Mouse (Mus musculus) heart, embryonic 13.5 days (tissue): Measurements from ENCODE around the gene Atxn7l3. TPM values are rescaled to one million over a fixed set of nuclear protein-coding genes. Genes with fewer than 3 reads are reported as not detected.

Experiments
- ATAC-seq: fragments of 200-750 bp; cut with Nextera tagmentation; 2 replicates; pipeline ENCODE4 v1.8.0; 2017; ENCODE audit warnings: moderate TSS enrichment; ENCODE audit not compliant: insufficient number of reproducible peaks, low FRiP score, low TSS enrichment; ENCODE audit errors: extremely low read depth
- H3K27ac ChIP-seq: fragments of 300-500 bp; sonication (generic); replicated peaks from 2 replicates; pipeline ENCODE4 v1.5.1; 2015; ENCODE audit warnings: moderate library complexity, mild to moderate bottlenecking, inconsistent platforms
- H3K27me3 ChIP-seq: fragments of 300-500 bp; sonication (generic); replicated peaks from 2 replicates; pipeline ENCODE4 v1.6.1; 2015; ENCODE audit warnings: mild to moderate bottlenecking, inconsistent platforms
- H3K36me3 ChIP-seq: fragments of 300-500 bp; sonication (generic); 2 replicates; pipeline ENCODE4 v1.6.1; 2015; ENCODE audit warnings: mild to moderate bottlenecking, inconsistent platforms
- H3K4me1 ChIP-seq: fragments of 300-500 bp; sonication (generic); 2 replicates; pipeline ENCODE4 v1.6.1; 2015; ENCODE audit warnings: inconsistent platforms
- H3K4me2 ChIP-seq: fragments of 300-500 bp; sonication (generic); 2 replicates; pipeline ENCODE4 v1.6.1; 2015; ENCODE audit warnings: inconsistent platforms, mild to moderate bottlenecking, moderate library complexity
- H3K4me3 ChIP-seq: fragments of 300-500 bp; sonication (generic); 2 replicates; pipeline ENCODE4 v1.5.1; 2015; ENCODE audit warnings: moderate library complexity, mild to moderate bottlenecking, inconsistent platforms
- H3K9ac ChIP-seq: fragments of 300-500 bp; sonication (generic); 2 replicates; pipeline ENCODE4 v1.6.1; 2015; ENCODE audit warnings: inconsistent platforms, mild to moderate bottlenecking, moderate library complexity
- H3K9me3 ChIP-seq: fragments of 300-500 bp; sonication (generic); 2 replicates; pipeline ENCODE4 v1.6.1; 2016; ENCODE audit warnings: inconsistent platforms
- WGBS: fragments of 180-500 bp; shearing (Covaris S2); methylation state at CpG from one replicate; pipeline ENCODE4 v1.1.7; 2015; ENCODE audit warnings: mixed read lengths; 5-methylcytosine and 5-hydroxymethylcytosine counted together
- polyA plus RNA-seq: library from polyadenylated mRNA; unstranded; fragments of >200 nt; fragmentation: Nextera tagmentation; extraction: Ambion mirVana; gene quantifications from 2 replicates; pipeline ENCODE4 v1.2.1, GENCODE M21; 2015

Gene Atxn7l3
- 8.5 and 9.2 TPM in 2 replicates for polyA plus RNA-seq

DNA sequence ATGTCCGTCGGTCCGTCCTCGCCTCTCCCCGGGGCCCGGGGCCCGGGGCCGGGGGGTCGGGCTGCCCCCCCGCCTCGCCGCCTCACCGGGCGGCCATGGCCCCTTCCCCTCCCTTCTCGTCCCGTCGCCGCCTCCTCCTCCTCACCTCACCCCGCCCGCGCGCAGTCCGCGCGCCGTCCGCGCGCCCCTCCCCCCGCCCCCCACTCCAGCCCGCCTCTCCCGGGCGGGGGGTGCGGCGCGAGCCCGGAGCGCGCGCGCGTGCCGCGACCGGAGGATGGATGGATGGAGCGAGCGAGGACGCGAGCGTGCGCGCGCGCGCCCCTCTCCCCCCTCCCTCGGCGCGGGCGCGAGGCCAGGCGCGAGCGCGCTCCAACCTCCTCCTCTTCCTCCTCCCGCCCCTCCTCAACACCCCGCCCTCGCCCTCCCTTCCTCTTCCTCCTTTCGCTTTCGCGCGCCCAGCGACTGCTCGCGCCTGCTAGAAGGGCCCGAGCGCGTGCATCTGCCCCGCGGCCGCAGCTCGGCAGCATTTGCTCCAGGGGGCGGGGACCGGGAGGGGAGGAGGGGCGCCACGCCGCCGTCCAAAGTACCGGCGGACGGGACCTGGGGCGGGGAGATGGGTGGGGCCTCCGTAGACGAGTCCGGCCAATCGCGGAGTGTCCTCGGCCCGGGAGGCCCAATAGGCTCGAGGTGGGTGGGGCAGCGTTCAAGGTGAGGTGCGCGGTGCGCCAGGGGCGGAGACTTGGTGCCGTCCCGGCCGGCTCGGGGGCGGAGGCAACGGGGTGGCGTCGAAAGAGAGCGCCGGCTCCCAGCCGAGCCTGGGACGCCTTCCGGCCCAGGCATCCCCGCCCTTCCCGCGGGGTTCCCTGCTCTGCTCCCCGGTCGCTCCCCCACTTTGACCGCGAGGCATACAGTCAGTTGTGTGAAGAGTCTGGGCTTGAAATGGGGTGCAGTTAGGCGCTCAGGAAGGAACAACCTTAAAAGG, at the start of gene Atxn7l3:
Gene Atxn7l3 (minus strand): TSS at position 141 of the 982 bp plus-strand sequence.
- peak within 1 kb of the TSS; percentile 91 for H3K4me3 ChIP-seq
- H3K4me1 ChIP-seq = peaks cover 28% of the 10 kb centered on the region
- H3K4me2 ChIP-seq = peak within 1 kb of the TSS; percentile 96
- peak; percentile 92 for ATAC-seq
- H3K27me3 ChIP-seq = no peaks in the 10 kb centered on the region
- peak within 1 kb of the TSS; percentile 98 for H3K9ac ChIP-seq
- H3K9me3 ChIP-seq = peaks cover 3% of the 10 kb centered on the region; the same call in 1 of the 2 replicates
- peak within 1 kb of the TSS; percentile 99 for H3K27ac ChIP-seq
- peaks cover 30% of the 10 kb centered on the region for H3K36me3 ChIP-seq
- WGBS = under 1% methylated on average over 83 of the region's 125 CpGs

DNA sequence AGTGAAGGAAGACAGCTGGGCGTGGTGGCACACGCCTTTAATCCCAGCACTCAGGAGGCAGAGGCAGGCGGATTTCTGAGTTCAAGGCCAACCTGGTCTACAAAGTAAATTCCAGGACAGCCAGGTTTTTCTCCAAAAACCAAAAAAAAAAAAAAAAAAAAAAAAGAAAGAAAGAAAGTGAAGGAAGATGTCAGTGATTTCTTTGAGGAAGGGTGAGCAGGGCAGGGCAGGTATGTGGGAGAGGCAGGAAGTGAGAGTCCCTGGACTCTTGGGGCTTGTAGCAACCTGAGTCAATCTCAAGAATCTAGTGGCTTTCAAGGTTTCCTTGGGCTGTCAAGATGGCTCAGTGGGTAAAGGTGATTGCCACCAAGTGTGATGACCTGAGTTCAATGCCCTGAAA, 48.0 kb upstream of the Atxn7l3 start:
- no peak overlapping the region for H3K9ac ChIP-seq
- no peak overlapping the region for H3K27ac ChIP-seq
- H3K4me1 ChIP-seq = peaks cover 1% of the 10 kb centered on the region; the same call in 1 of the 2 replicates
- H3K4me3 ChIP-seq = no peak overlapping the region
- no peaks in the 10 kb centered on the region for H3K27me3 ChIP-seq
- 80% methylated on average over 3 of the region's 3 CpGs for WGBS
- no peak overlapping the region for H3K4me2 ChIP-seq
- no peak for ATAC-seq
- H3K36me3 ChIP-seq = no peaks in the 10 kb centered on the region
- H3K9me3 ChIP-seq = no peaks in the 10 kb centered on the region

DNA sequence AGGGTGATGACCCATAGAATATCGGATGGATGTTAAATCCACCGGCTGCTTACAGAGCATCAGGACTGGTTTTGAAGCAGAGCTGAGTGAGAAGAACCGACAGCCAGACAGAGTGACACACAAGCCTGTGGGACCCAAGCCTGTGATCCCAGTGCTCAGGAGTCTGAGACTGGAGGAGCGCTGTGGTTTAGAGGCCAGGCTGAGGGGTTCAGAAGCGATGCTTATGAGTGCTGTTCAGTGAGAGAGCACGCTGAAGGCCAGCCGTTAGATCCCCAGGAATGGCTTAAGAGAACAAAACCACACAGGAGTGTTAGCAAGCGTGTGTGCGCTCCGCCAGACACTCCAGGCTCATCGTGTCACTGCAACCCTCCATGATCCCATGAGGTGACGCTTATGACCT, 46.3 kb upstream of the Atxn7l3 start:
- WGBS = 65% methylated on average over 12 of the region's 12 CpGs
- H3K4me3 ChIP-seq = no peak overlapping the region

DNA sequence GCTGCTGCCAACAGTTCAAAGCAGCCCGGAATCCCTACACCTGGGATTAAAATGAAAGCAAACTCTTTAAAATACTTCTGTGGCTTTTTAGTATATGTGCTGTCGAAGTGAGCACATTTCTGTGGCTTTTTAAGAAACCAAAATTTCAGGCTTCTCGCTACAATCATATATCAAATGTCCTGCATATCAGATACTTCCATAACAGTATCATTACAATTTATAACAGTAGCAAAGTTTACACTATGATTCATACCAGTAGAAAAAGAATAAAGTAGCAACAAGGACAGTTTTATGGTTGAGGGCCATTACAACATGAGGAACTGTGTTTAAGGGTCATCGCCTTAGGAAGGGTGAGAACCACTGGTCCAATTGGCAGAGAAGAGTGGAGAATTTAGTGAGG, 44.7 kb upstream of the Atxn7l3 start:
- 86% methylated on average over 4 of the region's 4 CpGs for WGBS
- Histone ChIP-seq H3K9ac (no peak overlapping the region), H3K4me3 (no peak overlapping the region), H3K4me1 (peaks cover 15% of the 10 kb centered on the region), H3K36me3 (no peaks in the 10 kb centered on the region), H3K9me3 (no peaks in the 10 kb centered on the region), H3K4me2 (no peak overlapping the region), H3K27ac (no peak overlapping the region), H3K27me3 (no peaks in the 10 kb centered on the region)
- no peak for ATAC-seq

More for the DNA sequence above, 46.3 kb upstream of the Atxn7l3 start:
- H3K4me2 ChIP-seq = no peak overlapping the region
- H3K9me3 ChIP-seq = no peaks in the 10 kb centered on the region
- peaks cover 15% of the 10 kb centered on the region for H3K4me1 ChIP-seq
- ATAC-seq = no peak
- no peaks in the 10 kb centered on the region for H3K36me3 ChIP-seq
- no peak overlapping the region for H3K9ac ChIP-seq
- H3K27me3 ChIP-seq = no peaks in the 10 kb centered on the region
- H3K27ac ChIP-seq = no peak overlapping the region

DNA sequence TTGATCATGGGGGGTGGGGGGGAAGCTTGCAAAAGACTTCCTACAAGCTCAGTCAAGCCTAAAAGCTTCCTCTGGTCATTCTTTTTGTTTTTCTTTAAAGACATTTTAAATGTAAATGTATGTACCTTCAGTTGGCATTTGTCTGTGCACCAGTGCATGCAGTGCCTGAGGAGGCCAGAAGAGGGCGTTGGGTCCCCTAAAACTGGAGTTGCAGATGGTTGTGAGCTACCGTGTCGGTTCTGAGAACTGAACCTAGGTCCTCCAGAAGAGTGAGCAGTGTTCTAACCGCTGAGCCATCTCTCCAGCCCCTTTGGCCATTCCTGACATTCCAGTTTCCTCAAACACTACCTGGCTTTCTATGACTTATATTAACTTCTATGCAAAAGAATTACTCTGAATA, 43.2 kb upstream of the Atxn7l3 start:
- no peaks in the 10 kb centered on the region for H3K27me3 ChIP-seq
- no peaks in the 10 kb centered on the region for H3K36me3 ChIP-seq
- no peaks in the 10 kb centered on the region for H3K9me3 ChIP-seq
- no peak overlapping the region for H3K9ac ChIP-seq
- no peak overlapping the region for H3K4me3 ChIP-seq
- H3K4me1 ChIP-seq = peaks cover 25% of the 10 kb centered on the region
- no peak overlapping the region for H3K4me2 ChIP-seq
- H3K27ac ChIP-seq = no peak overlapping the region
- 56% methylated on average over 4 of the region's 4 CpGs for WGBS
- no peak for ATAC-seq

DNA sequence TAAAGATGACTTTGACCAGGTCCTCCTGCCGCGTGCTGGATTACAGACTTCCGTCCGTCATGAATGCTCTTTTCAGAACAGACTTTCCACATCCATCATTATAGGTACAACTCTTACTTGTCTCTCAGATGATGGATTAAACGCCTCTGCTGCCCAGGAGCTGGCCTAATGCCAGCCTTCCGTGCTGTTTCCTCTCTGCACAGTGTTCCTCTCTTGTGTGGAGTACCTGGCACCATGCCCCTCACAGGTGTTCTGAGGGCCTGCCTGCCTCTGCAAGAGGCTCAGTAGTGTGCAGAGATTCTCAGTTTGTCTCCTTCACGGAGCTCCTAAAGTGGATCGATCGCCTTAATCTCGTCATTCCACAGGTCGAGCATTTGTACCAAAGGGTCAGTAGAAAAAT, 42.8 kb upstream of the Atxn7l3 start:
- H3K36me3 ChIP-seq = no peaks in the 10 kb centered on the region
- peaks cover 25% of the 10 kb centered on the region for H3K4me1 ChIP-seq
- no peaks in the 10 kb centered on the region for H3K27me3 ChIP-seq
- H3K9ac ChIP-seq = no peak overlapping the region
- H3K4me3 ChIP-seq = no peak overlapping the region
- no peak overlapping the region for H3K4me2 ChIP-seq
- ATAC-seq = no peak
- peak overlapping the region; percentile 51 for H3K27ac ChIP-seq
- 75% methylated on average over 11 of the region's 11 CpGs for WGBS
- no peaks in the 10 kb centered on the region for H3K9me3 ChIP-seq

DNA sequence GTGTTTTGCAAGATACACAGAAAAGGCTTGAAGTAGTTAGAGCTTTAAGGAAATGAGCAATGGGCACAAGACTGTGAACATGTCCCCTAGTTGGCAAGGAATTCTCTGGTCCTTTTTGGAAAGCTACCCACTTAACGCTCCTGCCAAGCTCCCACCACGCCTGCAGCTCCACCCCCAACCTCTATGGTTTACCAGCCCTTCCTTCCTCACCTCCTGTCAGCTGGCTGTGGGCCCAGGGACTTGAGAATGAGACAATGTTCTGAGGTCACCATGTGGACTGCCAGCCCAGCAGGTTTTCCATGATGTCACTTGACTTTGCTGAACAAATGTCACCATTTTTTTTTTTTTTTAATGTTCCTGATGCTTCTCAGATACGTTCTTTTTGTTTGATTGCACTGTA, 42.1 kb upstream of the Atxn7l3 start:
- Histone ChIP-seq H3K4me3 (no peak overlapping the region), H3K9ac (no peak overlapping the region), H3K27ac (peak overlapping the region; percentile 51), H3K36me3 (no peaks in the 10 kb centered on the region), H3K9me3 (no peaks in the 10 kb centered on the region), H3K4me1 (peaks cover 25% of the 10 kb centered on the region), H3K4me2 (no peak overlapping the region), H3K27me3 (no peaks in the 10 kb centered on the region)
- WGBS = 27% methylated on average over 3 of the region's 3 CpGs
- ATAC-seq = no peak

DNA sequence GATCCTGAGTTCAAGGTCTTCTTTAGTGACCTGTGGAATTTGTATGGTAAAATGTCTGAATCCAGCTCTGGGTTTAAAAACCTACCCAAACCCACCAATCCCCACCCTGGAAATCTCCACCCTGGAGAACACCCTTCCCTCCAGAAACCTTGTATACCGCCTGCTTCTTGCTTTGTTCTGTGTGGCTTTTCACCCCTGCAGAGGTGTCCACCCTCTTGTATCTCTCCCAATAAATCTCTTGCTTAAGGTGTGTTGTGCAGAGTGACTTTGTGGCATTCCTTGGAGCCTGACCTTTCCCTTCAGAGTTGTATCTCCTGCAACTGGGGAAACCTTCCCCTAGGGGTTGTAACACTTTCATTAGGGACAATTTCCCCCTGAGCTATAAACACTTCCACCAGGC, 41.5 kb upstream of the Atxn7l3 start:
- WGBS = 60% methylated on average over 1 of the region's 1 CpGs
- Histone ChIP-seq H3K27me3 (no peaks in the 10 kb centered on the region), H3K4me1 (peaks cover 25% of the 10 kb centered on the region), H3K9me3 (no peaks in the 10 kb centered on the region), H3K9ac (no peak overlapping the region), H3K27ac (no peak overlapping the region), H3K4me2 (no peak overlapping the region), H3K4me3 (no peak overlapping the region), H3K36me3 (no peaks in the 10 kb centered on the region)
- no peak for ATAC-seq

DNA sequence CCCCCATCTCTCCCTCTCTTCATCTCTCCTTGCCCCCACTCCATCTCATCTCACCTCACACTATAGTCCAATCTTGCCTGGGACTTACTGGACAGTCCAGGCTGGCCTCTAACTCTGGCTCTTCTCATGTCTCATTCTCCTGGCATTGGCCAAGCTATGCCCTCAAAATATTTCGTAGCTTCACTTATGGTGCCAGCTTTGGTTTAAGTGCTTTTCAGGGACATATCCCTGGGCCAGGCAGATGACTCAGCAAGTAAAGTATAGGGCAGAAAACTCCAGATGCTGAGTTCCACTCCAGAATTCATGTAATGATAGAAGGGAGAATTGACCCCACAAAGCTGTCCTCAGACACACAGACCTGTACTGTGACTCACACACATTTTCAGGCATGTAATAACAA, 39.8 kb upstream of the Atxn7l3 start:
- Histone ChIP-seq H3K9me3 (no peaks in the 10 kb centered on the region), H3K9ac (no peak overlapping the region), H3K4me3 (no peak overlapping the region), H3K27me3 (no peaks in the 10 kb centered on the region), H3K4me2 (no peak overlapping the region), H3K4me1 (peaks cover 25% of the 10 kb centered on the region), H3K27ac (no peak overlapping the region), H3K36me3 (no peaks in the 10 kb centered on the region)
- no peak for ATAC-seq
- 62% methylated on average over 1 of the region's 1 CpGs for WGBS

DNA sequence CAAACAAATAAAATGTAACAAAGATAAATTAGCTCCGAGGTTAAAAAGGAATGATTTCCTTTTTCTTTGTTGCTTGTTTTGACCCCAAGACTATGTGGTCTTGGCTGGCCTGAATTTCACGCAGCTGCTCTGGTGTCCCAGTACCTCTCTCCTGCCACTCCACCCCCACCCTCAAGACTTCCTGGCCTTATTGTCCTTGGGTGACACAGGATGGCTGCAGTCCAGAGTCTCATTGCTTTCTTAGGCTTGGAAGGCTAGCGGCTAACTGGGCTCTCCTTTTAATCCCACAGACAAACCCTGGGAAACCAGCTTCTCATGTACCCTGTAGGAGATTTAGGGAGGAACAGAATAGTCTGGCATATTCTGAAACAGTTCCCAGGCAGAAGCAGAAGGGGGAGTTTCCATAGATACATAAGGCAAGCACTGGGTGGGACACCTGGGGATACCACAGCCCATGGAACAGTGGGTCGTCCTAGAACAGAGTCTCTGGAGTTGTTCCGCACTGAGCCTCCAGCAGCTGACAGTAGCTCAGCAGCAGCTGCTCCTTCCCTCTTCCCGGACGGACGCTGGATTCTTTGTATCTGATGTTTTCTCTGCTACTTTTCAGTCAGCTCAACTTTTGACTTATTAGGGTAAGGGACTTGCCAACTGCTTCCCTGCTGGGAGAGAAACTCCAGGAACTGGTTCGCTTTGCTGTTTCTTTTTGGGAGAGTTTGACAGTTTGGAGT, 38.7 kb upstream of the Atxn7l3 start:
- peak overlapping the region; percentile 44; the same call in 1 of the 2 replicates for H3K9ac ChIP-seq
- no peaks in the 10 kb centered on the region for H3K27me3 ChIP-seq
- WGBS = 30% methylated on average over 9 of the region's 9 CpGs
- H3K9me3 ChIP-seq = no peaks in the 10 kb centered on the region
- H3K4me1 ChIP-seq = peaks cover 25% of the 10 kb centered on the region
- H3K27ac ChIP-seq = peak overlapping the region; percentile 26; the same call in 1 of the 2 replicates
- H3K4me3 ChIP-seq = no peak overlapping the region
- H3K4me2 ChIP-seq = 0 out of 2 replicates have a peak overlapping the region, but pooled peaks have one; percentile 7
- ATAC-seq = no peak
- H3K36me3 ChIP-seq = no peaks in the 10 kb centered on the region

DNA sequence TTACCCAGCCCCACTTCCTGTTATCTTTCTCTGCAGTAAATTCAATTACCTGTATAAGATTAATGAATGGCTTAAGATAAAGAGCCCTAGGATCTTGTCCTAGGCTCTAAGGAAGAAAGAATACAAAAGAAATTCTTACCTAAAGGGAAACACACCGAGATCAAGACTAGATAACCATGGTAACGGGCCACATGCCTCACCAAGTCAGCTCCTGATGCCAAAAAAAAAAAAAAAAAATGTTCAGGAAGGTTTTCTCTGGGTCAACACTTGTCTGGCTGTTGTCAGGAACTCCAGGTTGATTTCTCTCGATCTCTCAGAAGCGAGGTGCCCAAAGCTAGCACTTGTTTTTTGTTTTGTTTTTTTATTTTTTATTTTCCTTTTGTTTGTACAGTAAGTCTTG, 37.6 kb upstream of the Atxn7l3 start:
- no peak overlapping the region for H3K4me2 ChIP-seq
- H3K27me3 ChIP-seq = no peaks in the 10 kb centered on the region
- no peaks in the 10 kb centered on the region for H3K9me3 ChIP-seq
- 55% methylated on average over 4 of the region's 4 CpGs for WGBS
- H3K4me1 ChIP-seq = peaks cover 19% of the 10 kb centered on the region
- no peak overlapping the region for H3K27ac ChIP-seq
- no peak overlapping the region for H3K4me3 ChIP-seq
- H3K36me3 ChIP-seq = no peaks in the 10 kb centered on the region
- no peak overlapping the region for H3K9ac ChIP-seq
- no peak for ATAC-seq
